Mouse (Mus musculus): ENCODE results near the gene Krt24. TPM values are rescaled to one million over a fixed set of nuclear protein-coding genes. Genes with fewer than 3 reads are reported as not detected.

The Krt24 gene
- total RNA-seq (2021) = not detected
- polyA plus RNA-seq (2012; rRNA removed) = not detected in 2 replicates
- long read RNA-seq = 0 reads

DNA sequence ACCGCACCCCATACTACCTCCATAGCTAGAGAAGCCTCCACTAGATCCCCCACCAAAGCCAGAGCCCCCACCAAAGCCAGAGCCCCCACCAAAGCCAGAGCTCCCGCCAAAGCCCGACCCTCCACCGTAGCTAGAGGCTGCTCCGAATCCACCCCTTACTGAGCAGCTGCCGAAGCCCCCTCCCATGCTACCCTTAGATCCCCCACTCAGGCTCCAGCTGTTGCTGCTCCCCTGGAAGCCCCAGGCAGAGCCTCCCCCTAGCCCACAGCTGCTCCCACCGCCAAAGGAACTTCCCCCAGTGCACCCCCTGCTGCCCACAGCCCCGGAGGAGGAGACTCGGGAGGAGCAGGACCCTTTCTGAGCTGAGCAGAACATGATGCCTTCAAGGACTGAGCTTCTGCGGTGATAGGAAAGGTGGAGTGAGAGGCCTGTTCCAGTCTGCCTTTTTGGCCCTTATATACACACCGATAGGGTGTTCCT is at the start of gene Krt24:
Krt24 (minus strand) TSS at position 430 of the 480 bp plus-strand sequence.
- DNase-seq = no peak

DNA sequence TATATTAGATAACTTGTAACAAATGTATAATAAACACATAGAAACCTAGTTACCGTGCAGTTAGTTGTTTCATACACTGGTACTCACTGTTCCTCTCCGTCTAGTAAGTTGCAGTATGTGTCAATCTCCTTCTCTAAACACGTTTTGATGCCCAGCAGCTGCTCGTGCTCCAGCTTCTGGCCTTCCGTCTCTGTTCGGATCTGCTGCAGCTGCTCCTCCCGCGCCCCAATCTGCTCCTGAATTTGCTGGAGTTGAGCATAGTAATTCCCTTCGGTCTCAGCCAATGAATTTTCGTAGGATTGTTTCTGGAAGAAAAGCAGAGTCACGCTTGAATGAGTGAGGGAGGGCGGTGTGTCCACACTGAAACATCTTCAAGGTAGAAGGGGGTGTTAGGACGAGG is 48.4 kb upstream of the Krt24 start:
- no peak for DNase-seq

DNA sequence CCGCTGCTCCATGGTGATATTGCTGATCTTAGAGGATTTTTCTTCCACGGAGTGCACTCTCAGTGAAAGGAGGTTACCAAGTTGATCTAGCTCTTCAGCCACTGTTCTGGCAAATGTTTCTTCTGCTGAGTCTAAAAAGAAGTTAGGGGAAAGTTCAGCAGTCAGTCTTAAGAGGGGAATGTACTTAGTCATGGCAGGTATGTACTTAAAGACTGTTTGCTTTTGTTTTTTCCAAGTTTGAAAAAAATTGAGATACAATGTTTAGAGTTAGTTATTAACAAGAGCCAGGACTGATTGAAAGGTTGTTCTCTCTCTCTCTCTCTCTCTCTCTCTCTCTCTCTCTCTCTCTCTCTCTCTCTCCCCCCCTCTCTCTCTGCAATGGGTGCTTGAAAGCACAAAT is 44.6 kb upstream of the Krt24 start:
- no peak for DNase-seq

DNA sequence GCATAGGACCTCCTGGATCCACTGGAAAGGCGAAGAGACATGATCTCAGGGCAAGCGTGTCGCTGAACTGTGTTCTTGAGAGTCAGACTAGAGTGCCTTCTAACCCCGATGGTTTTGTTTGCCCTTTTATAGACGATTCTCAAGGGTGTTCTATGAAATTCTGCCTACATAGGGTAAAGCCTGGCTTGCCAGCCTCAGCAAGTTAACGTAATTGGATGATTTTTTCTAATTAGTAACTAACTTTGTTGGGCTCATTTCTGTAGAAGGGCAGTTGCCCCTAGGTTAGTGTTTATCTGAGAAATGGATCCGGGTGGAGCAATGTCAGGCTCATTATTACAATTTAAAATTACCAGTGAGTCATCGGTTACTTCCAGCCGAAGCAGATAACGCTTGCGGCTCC is 37.8 kb upstream of the Krt24 start, which contains the start of gene Krt25:
Krt25 (minus strand) TSS at position 101 of the 400 bp plus-strand sequence.
- DNase-seq = no peak

DNA sequence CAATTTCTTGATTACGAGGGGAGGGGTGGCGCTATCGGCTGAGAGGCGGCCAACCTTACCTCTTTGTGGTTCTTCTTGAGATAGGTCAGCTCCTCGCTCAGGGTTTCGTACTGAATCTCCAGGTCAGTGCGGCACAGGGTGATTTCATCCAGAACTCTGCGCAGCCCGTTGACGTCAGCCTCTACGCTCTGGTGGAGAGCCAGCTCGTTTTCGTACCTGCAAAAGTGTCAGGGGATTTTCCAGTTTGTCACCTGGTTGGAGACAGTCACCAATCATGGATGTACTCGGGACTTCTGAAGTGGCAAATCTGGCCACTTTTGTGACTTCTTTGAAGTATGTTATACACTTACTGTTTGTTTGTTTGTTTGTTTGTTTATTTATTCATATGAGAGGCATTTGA is 36.0 kb upstream of the Krt24 start:
- DNase-seq = no peak

DNA sequence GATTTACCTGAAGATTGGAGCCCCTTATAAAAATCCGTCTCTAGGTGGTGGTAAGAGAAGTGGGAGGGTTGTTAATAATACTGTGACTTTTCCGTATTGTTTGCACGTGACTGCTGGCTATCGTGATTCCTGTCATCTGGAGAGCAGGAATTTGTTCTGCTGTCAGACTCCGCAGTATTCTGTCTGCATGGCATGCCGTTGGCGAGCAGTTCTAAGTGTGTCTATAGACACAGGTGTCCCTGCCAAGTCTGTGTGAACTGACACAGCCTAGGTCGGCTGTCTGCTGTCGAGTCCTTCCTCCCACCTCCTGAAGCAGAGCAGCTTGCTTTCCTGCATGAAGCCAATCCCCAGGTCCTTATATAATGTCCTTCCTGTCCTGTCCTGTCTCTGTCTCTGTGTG is 34.1 kb upstream of the Krt24 start:
- DNase-seq = no peak

DNA sequence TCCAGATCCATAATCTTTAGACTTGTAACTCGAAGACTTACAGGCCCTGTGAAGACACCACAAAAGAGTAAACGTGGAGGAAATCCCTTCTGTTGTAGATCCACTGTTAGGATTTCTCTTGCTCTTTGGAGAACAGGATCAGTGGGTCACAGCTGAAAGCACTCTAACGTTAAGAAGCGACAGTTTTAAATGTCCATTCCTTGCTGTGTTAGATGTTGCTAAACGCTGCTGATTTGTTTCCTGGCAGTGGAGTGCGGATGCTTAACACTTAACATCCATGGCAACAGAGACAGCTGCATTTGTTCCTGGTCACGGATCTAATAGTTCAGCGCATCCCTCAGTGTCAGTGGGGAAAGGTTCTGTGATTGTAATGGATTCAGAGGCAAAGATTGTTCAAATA is 31.5 kb upstream of the Krt24 start:
- no peak for DNase-seq

DNA sequence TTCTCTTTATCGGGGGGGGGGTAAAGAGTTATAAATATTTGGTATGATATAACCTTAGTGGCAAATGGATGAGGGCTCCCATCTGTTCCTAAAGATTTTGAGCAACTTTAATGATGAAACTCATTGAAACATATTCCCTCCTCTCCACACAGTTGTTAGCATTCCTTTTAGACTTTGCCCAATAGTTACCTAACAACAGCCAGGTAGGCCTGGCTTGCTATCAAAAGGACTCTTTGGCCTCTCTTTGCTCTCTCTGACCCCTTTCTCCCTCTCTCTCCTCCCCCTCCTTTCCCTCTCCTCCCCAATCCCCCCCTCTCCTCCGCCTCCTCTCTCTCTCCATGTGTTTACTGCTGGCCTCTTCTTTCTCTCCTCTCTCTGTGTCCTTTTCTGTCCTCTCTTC is 29.5 kb upstream of the Krt24 start:
- DNase-seq = no peak

DNA sequence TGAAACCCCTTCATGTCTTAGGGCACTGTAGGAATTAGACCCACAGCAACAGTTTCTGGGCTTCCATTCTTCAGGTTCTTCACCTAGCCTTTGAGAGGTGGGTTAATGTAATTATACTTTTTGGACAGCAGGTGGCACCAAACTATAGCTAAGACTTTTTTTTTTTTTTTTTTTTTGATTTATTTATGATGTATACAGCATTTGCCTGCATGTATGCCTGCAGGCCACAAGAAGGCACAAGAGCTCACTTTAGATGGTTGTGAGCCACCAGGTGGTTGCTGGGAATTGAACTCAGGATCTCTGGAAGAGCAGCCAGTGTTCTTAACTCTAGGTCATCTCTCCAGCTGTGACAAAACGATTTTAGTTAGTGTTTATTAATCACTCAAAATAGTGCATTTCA is 25.8 kb upstream of the Krt24 start:
- no peak for DNase-seq

DNA sequence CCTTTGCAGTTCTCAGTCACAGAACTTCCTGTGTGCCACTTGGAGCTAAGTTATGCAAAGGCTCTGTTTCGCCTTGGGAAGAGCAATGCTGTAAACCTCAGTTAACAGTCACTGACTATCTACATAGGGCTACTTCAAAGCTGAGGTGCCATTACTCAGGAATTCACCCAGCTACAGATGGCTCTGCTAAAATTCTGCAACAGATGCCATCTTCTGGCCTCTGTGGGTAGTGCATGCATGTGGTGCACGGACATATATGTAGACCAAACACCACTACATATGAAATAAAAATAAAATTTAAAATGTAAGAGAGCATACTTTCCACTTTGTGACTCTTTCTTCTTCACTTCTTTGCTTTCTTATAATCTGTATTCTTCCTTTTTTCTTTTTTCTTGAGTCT is 22.5 kb upstream of the Krt24 start:
- peak; percentile 50 for DNase-seq

DNA sequence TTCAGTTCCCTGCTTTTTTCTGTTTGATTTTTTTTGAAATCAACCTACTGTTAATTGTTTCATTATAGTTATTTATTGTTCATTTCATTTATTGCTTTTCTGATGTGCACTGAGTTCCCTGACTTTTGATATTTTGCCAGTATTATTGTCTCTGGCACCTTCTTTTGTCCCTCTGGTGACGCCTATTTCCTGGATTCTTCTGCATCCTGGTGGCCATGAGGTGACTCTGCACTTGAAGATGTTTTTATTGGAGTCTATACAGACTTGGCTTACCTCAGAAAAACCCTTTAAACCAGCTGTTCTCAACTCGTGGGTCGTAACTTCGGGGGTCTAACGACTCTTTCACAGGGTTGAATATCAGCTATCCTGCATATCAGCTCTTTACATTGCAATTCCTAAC is 10.0 kb upstream of the Krt24 start:
- no peak for DNase-seq

DNA sequence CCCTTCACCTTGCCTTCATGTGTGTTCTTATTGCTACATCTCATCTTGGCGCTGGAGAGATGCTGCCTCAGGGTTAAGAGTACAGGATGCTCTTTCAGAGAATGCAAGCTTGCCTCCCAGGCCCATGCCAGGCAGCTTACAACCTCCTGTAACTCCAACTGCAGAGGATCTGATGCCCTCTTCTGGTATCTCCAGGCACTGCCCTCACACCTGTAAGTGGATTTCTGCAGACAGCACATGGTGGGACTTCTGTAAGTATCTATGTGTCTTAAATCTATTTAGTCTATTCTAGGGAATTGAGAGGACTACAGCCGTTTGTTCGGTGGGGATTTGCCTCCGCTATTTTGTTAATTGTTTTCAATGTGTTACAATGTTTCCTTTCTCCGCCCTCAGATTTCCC is 7.8 kb upstream of the Krt24 start:
- DNase-seq = peak; percentile 33

DNA sequence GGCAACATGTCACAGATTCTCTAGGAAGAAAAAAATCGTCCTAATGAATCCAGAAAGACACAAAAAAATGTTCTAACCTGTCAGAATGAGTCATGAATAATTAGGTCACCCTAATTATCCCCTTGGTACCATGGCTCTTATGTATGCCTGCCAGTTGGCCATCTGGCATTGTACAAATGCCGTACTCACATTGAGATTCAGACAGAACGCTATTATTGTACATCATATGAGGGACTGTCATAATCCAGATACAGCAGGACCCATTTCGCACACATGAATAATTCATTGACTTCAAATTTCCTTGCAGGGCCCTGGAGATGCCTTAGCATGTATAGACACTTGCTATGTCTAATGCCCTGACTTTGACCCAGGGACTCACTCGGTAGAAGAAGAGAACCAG is 1.1 kb downstream of the Krt24 start:
- DNase-seq = no peak

DNA sequence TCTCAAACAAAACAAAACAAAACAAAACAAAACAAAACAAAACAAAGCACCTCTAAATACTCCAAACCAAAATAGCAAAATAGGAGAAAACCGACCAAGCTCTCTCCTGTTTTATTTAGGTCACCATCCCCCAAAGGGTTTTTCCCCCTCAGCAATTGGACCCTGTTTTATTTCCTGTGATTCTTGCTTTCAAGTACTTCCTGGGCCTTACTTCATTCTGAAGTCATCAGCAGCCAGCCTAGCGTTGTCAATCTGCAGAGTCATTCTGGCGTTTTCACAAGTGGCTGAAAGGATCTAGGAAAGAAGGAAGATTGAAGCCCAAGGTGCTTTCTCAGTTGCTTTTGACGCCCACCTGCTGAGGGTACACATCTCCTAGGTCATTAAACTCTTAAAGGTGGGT is 1.7 kb downstream of the Krt24 start:
- DNase-seq = no peak

DNA sequence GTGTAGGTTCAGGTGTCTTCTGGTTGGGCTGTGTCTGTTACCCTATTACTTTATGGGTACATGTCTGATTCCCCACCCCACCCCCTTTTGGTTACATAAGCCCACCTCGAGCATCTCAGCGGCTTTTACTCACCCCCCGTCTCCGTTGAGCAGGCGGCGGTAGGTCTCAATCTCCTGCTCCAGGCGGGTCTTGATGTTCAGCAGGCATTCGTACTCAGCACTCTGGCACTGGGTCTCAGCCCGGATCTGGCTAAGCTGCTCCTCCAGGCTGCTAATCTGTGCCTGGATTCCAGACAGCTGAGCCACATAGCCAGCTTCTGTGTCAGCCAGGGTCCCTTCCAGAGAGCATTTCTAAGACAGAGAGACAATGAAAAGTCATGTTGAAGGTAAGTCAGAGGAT is 3.9 kb downstream of the Krt24 start:
- DNase-seq = no peak

DNA sequence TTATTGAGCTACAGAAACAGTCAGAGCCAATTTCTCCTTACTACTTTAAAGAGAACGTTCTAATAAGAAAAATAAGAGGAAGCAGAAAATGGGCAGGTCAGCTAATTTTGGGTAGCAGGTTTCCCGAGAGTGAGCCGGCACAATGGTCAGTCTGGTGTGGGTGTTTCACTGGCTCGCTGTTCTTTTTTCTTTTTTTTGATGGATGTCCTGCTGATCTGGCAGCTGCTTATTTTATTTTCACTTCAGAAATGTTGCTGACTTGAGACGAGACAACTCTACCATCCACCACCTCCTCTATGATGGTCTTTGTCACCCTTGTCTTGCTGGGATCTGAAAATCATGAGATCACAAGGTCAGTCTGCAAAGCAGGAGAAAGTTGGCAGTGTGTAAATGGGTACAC is 5.1 kb downstream of the Krt24 start:
- DNase-seq = no peak

DNA sequence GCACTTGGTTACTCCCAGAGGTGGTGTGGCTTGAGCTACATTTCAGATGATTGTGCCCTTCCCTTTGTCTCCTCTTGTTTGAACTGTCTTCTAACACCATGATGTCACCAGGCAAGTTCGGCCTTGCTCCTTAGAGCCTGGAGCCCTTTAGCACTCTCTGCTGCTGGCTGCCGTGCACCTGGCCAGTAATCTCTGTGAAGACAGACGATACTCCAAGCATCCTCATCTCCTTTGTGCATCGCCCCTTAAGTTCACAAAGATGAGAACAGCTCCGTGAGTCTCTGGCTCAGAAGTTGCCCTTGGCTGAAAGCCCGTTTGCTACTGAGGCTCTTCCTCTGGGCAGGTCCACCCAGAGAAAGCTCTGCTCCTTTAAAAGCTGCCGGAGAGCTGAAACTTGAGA is 8.3 kb downstream of the Krt24 start:
- no peak for DNase-seq

DNA sequence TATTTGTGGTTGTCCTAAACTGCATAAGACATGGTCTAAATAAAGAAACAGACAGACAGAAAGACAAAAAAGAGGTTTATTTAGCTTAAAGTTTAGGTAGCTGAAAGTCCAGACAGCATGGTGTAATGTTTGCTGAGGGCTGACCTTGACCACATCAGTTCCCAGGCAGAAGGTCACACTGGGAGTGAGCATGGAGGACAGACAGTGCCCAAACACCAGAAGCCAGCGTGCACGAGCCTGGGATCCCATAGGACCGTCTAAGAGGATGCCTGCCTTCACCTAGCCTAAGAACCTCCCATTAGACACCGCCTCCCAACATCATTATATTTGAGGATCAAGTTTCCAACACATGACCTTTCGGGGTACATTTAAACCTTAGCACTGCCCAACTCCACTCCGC is 9.4 kb downstream of the Krt24 start:
- DNase-seq = no peak

DNA sequence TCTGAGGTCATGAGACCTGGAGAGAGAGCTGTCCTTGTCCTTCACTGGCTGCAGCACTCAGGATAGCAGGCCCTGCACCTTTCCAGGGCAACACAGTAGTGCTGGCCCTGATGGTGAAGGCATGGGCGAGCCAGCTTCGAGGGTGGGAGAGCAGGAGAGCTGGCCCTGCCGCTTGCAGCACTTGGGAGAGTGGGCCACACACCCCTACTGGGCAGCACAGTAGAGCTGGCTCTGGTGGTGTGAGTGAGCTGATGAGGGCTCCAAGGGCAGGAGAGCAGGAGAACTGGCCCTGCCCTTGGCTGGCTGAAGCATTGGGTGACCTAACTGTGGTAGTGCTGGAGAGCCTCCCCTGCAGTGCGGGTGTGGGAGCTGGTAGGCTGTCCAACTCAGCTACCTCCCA is 12.3 kb downstream of the Krt24 start:
- DNase-seq = peak; percentile 19

DNA sequence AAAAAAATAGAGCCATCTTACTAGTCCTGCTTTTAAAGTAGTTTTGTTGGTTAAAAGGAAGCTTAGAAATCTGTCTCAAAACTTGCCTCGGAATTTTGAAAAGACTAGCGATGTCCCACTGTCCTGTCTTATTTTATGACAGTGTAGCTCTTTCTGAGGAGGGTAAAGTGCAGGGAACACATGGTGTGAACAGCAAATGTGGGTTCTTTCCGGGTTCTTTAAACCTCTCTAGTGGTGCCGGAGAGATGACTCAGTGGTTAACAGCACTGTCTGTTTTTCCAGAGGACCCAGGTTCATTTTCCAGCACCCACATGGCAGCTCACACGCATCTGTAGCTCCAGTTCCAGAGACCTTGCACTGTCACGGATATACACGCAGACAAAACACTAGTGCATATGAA is 15.9 kb downstream of the Krt24 start:
- DNase-seq = no peak

DNA sequence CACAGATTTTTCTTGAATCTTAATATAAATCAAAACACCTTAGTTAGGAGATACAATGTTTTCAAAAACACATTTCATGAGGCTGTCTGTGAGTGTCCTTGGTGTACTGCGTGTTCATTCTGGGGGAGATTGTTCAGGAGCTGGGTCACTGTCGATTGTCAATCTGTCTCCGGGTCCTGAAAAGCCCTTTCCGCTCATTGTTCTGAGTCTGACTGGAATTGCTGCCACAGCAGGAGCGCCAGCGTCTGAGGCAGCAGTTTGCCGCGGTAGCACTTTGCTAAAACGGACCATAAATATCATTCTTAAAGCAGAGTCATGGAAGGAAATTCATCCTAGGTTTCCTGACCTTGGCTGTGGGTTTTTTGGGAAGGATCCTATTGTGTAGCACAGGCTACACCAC is 19.3 kb downstream of the Krt24 start:
- peak; percentile 28 for DNase-seq

DNA sequence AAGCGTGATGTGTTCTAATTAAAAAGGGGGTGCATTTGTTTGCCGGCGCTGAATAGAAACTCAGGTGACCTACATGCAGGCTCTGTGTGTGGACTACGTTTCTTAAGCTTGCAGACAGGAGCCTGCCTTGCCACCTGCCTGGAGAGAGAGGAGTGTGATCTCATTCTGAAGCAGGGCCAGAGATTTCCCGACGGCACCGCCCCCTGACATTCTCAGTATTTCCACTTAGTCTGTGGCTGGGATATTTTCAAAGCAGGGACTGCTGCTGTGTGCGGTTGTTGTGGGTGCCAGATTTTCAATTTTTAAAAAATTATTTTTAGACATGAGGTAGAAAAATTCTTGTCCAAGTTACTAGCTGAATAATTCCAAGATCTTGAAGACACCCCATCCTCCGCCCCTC is 19.8 kb downstream of the Krt24 start:
- peak; percentile 53 for DNase-seq

DNA sequence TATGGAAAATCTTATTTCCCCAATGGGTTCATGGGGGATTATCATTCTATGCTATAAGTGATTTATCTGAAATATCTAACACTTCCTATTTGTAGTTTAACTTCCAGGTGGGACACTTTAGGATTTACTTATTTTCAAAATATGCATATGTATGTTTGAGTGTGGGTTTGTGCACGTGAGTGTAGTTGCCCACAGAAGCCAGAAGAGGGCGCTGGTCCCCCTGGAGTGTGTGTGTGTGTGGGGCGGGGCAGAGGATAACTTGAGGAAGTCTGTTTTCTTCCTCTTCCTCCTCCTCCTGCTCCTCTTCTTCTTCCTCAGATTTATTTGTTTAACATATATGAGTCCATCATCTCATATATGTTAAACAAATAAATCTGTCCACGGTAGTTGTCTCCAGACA is 28.8 kb downstream of the Krt24 start:
- no peak for DNase-seq

DNA sequence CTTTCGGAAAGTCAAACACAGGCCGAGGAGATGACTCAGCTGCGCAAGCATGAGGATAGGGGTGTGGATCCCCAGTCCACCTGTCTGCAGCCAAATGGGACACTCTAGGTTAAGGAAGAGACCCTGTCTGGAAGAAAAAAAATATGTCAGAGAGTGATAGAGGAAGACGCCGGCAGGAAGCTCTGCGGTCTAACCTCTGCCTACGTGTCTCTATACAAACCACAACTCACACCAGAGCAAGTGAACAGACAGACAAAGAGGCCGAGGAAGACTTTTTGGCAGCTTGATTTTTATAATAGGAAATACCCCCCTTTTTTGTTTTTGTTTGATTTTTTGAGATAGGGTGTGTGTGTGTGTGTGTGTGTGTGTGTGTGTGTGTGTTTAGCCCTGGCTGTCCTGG is 29.7 kb downstream of the Krt24 start:
- DNase-seq = no peak

DNA sequence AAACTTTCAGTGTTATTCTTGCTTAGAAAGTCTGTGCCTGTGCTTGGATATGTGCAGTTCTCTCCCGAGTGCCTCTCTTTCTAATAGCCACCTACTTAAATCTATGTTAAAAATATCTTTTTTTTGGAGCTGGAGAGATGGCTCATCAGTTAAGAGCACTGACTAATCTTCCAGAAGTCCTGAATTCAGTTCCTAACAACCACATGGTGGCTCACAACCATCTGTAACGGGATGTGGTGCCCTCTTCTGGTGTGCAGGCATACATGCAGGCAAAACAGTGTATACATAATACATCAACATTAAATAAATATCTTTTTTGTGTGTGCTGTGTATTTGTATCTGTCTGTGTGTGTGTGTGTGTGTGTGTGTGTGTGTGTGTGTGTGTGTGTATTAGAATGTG is 31.2 kb downstream of the Krt24 start:
- no peak for DNase-seq

Data from adrenal gland, adult 2 months (tissue).